Mouse (Mus musculus): ENCODE measurements around the gene Mrpl30. TPM values are rescaled to one million over a fixed set of nuclear protein-coding genes. Genes with fewer than 3 reads are reported as not detected.

Mrpl30 gene
- polyA plus RNA-seq, 1 experiment = 71.3 TPM

DNA sequence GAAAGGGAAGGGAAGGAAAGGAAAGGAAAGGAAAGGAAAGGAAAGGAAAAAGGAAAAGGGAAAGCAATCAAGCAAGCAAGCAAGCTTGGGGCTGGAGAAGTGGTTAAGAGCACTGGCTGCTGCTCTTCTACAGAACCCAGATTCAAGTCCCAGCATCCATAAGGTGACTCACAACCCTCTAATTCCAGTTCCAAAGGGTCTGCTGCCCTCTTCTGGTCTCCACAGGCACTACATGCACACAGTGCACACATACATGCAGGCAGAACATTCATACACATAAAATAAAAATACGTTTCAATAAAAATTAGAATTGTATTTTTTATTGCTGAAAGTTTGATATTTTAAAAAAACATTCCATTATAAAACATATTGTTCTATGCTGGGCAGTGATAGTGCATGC is 23.2 kb upstream of the Mrpl30 start:
- H3K4me3 ChIP-seq (ENCODE audit: control insufficient read depth, low read depth, low read length) = no peak overlapping the region
- TF ChIP-seq POLR2A (IDR thresholded peaks at IDR 0.05; ENCODE audit: control insufficient read depth, low read depth, low read length) (no peak), CTCF (IDR thresholded peaks at IDR 0.05; ENCODE audit: control insufficient read depth, insufficient read depth, insufficient replicate concordance, low read depth, low read length) (peak; percentile 12; the same call in 1 of the 2 replicates)
- no peak overlapping the region for H3K27ac ChIP-seq (ENCODE audit: control insufficient read depth, insufficient read depth, low read depth, low read length)
- H3K4me1 ChIP-seq (ENCODE audit: control insufficient read depth, insufficient read depth, low read length) = peaks cover 3% of the 10 kb centered on the region
- no peaks in the 10 kb centered on the region for H3K27me3 ChIP-seq (ENCODE audit: control insufficient read depth, insufficient read depth, low read length)
- H3K36me3 ChIP-seq (ENCODE audit: control insufficient read depth, insufficient read depth, low read length) = no peaks in the 10 kb centered on the region

DNA sequence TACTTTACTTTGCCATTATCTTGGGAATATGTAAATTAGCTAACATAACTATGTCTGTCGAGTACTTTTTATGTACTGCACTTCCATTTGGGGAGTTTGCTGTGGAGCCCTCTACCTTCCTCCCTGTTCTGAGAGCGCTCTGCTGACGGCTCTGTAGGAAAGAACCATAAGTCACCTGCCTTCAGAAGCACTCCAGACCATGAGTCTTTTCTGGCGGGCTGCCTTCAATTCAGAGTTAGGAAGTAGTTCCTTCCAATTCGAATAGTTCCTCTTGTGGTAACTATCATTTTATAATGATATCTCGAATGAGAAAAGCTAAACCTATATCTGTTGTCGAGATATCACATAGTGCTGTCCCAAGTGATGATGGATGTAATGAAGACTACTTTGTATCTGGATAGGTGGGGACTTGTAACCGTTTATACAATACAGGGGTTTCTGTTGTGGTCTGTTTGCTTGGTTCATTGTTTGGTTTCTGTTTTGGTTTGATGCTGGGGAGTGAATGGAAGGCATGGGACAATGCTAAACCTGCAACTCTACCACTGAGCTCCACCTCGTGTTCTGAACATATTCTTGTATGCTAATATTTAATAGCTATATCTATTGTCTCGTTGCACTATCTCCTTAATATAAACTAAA is 22.5 kb upstream of the Mrpl30 start:
- H3K4me1 ChIP-seq (ENCODE audit: control insufficient read depth, insufficient read depth, low read length) = peaks cover 3% of the 10 kb centered on the region
- no peaks in the 10 kb centered on the region for H3K36me3 ChIP-seq (ENCODE audit: control insufficient read depth, insufficient read depth, low read length)
- no peak overlapping the region for H3K4me3 ChIP-seq (ENCODE audit: control insufficient read depth, low read depth, low read length)
- H3K27ac ChIP-seq (ENCODE audit: control insufficient read depth, insufficient read depth, low read depth, low read length) = no peak overlapping the region
- TF ChIP-seq CTCF (IDR thresholded peaks at IDR 0.05; ENCODE audit: control insufficient read depth, insufficient read depth, insufficient replicate concordance, low read depth, low read length) = no peak
- TF ChIP-seq POLR2A (IDR thresholded peaks at IDR 0.05; ENCODE audit: control insufficient read depth, low read depth, low read length) = no peak
- H3K27me3 ChIP-seq (ENCODE audit: control insufficient read depth, insufficient read depth, low read length) = no peaks in the 10 kb centered on the region

DNA sequence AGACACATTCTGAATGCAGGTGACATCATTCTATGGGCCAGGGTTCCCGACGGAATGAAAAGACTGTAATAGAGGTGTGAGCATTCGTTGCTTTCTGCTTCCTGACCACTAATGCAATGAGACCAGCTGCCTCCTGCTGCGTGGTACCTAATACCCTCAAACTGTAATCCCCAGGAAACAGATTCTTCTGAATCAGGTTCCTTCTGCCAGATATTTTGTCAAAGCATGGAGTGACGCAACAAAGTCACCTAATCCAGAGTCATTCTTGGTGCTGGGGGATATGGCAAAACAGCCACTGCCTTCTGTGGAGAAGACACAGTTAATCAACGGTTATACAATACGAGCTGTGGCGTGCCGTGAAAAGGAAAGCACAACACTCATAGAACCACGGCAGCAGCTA is 21.6 kb upstream of the Mrpl30 start:
- Histone ChIP-seq H3K27me3 (ENCODE audit: control insufficient read depth, insufficient read depth, low read length) (no peaks in the 10 kb centered on the region), H3K27ac (ENCODE audit: control insufficient read depth, insufficient read depth, low read depth, low read length) (no peak overlapping the region), H3K4me3 (ENCODE audit: control insufficient read depth, low read depth, low read length) (no peak overlapping the region), H3K36me3 (ENCODE audit: control insufficient read depth, insufficient read depth, low read length) (no peaks in the 10 kb centered on the region), H3K4me1 (ENCODE audit: control insufficient read depth, insufficient read depth, low read length) (peaks cover 3% of the 10 kb centered on the region)
- no peak for TF ChIP-seq CTCF (IDR thresholded peaks at IDR 0.05; ENCODE audit: control insufficient read depth, insufficient read depth, insufficient replicate concordance, low read depth, low read length)
- no peak for TF ChIP-seq POLR2A (IDR thresholded peaks at IDR 0.05; ENCODE audit: control insufficient read depth, low read depth, low read length)

DNA sequence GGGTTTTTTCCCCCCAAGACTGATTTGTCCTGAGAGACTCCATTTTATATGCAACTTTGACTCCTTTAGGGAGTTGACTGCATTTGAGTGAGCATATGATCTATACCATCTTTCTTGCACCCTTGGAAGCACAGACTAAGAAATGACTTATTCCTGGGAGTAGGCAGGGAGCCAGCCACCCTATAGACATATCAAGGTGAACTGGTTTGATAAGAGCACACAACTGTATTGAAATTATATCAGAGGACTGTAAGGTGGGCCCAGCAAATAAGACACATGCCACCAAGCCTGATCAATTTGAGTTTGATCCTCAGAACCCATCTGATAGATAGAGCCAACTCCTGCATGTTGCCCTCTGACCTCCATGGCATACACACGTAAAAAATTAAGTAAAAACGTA is 20.9 kb upstream of the Mrpl30 start:
- Histone ChIP-seq H3K27ac (ENCODE audit: control insufficient read depth, insufficient read depth, low read depth, low read length) (no peak overlapping the region), H3K27me3 (ENCODE audit: control insufficient read depth, insufficient read depth, low read length) (no peaks in the 10 kb centered on the region), H3K4me3 (ENCODE audit: control insufficient read depth, low read depth, low read length) (no peak overlapping the region), H3K36me3 (ENCODE audit: control insufficient read depth, insufficient read depth, low read length) (no peaks in the 10 kb centered on the region), H3K4me1 (ENCODE audit: control insufficient read depth, insufficient read depth, low read length) (peaks cover 3% of the 10 kb centered on the region)
- no peak for TF ChIP-seq CTCF (IDR thresholded peaks at IDR 0.05; ENCODE audit: control insufficient read depth, insufficient read depth, insufficient replicate concordance, low read depth, low read length)

- peaks cover 5% of the 10 kb centered on the region for H3K4me1 ChIP-seq (ENCODE audit: control insufficient read depth, insufficient read depth, low read length)
- peak within 1 kb of the TSS; percentile 84 for H3K27ac ChIP-seq (ENCODE audit: control insufficient read depth, insufficient read depth, low read depth, low read length)
- no peaks in the 10 kb centered on the region for H3K36me3 ChIP-seq (ENCODE audit: control insufficient read depth, insufficient read depth, low read length)
- peak within 1 kb of the TSS; percentile 91 for H3K4me3 ChIP-seq (ENCODE audit: control insufficient read depth, low read depth, low read length)
- TF ChIP-seq CTCF (IDR thresholded peaks at IDR 0.05; ENCODE audit: control insufficient read depth, insufficient read depth, insufficient replicate concordance, low read depth, low read length) (no peak), POLR2A (IDR thresholded peaks at IDR 0.05; ENCODE audit: control insufficient read depth, low read depth, low read length) (no peak)
- no peaks in the 10 kb centered on the region for H3K27me3 ChIP-seq (ENCODE audit: control insufficient read depth, insufficient read depth, low read length)
Measured at GRCm38 (mm10) chr1:37871704-37872103, 18.6 kb upstream of the Mrpl30 start, which contains the start of gene Lipt1. Gene Lipt1 (plus strand): TSS chr1:37871738.

- peak overlapping the region; percentile 84 for H3K27ac ChIP-seq (ENCODE audit: control insufficient read depth, insufficient read depth, low read depth, low read length)
- H3K4me3 ChIP-seq (ENCODE audit: control insufficient read depth, low read depth, low read length) = peak overlapping the region; percentile 91
- H3K27me3 ChIP-seq (ENCODE audit: control insufficient read depth, insufficient read depth, low read length) = no peaks in the 10 kb centered on the region
- peak; percentile 59; the same call in 1 of the 2 replicates for TF ChIP-seq POLR2A (IDR thresholded peaks at IDR 0.05; ENCODE audit: control insufficient read depth, low read depth, low read length)
- TF ChIP-seq CTCF (IDR thresholded peaks at IDR 0.05; ENCODE audit: control insufficient read depth, insufficient read depth, insufficient replicate concordance, low read depth, low read length) = no peak
- no peaks in the 10 kb centered on the region for H3K36me3 ChIP-seq (ENCODE audit: control insufficient read depth, insufficient read depth, low read length)
- H3K4me1 ChIP-seq (ENCODE audit: control insufficient read depth, insufficient read depth, low read length) = peaks cover 5% of the 10 kb centered on the region
Measured at GRCm38 (mm10) chr1:37872131-37873067, 17.9 kb upstream of the Mrpl30 start.

DNA sequence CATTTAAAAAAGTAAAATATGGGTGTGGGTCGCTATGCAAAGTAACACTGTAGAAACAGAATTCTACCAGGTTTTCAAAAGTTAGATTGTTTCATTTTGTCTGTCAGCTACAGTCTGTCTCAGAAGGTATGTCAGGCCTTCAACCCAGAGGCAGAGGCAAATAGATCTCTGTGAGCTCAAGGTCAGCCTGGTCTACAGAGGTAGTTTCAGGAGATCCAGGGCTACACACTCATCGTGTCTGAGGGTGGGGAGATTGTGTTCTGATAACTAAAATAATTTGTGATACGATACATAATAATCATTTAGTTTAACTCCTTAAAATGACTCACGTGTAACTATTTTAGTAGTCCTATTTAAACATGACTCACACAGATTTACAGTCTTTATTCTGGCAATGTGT is 17.1 kb upstream of the Mrpl30 start:
- no peak overlapping the region for H3K27ac ChIP-seq (ENCODE audit: control insufficient read depth, insufficient read depth, low read depth, low read length)
- H3K4me3 ChIP-seq (ENCODE audit: control insufficient read depth, low read depth, low read length) = no peak overlapping the region
- peaks cover 5% of the 10 kb centered on the region for H3K4me1 ChIP-seq (ENCODE audit: control insufficient read depth, insufficient read depth, low read length)
- TF ChIP-seq POLR2A (IDR thresholded peaks at IDR 0.05; ENCODE audit: control insufficient read depth, low read depth, low read length) (no peak), CTCF (IDR thresholded peaks at IDR 0.05; ENCODE audit: control insufficient read depth, insufficient read depth, insufficient replicate concordance, low read depth, low read length) (no peak)
- no peaks in the 10 kb centered on the region for H3K27me3 ChIP-seq (ENCODE audit: control insufficient read depth, insufficient read depth, low read length)
- H3K36me3 ChIP-seq (ENCODE audit: control insufficient read depth, insufficient read depth, low read length) = no peaks in the 10 kb centered on the region
